Mouse (Mus musculus): ENCODE results near the gene Slc32a1.

- TF ChIP-seq POLR2A (IDR thresholded peaks at IDR 0.05; ENCODE audit: borderline replicate concordance, extremely low read depth, insufficient read depth, insufficient read length, poor library complexity, severe bottlenecking) (no peak), CTCF (IDR thresholded peaks at IDR 0.05; ENCODE audit: borderline replicate concordance, extremely low read depth, insufficient read depth, insufficient read length) (no peak)
Measured at GRCm38 (mm10) chr2:158560801-158561200, 49.8 kb upstream of the Slc32a1 start.
